Mouse (Mus musculus) midbrain, embryonic 12.5 days (tissue): ENCODE data around the gene Esrra. TPM values are rescaled to one million over a fixed set of nuclear protein-coding genes. Genes with fewer than 3 reads are reported as not detected.
"Not testable (repeated sequence)": the region's sequence is repeated elsewhere in the genome, so short reads cannot be mapped to it uniquely, and the experiment has no call there.

Source experiments
- ATAC-seq: fragments of 200-750 bp; cut with Nextera tagmentation; 2 replicates; pipeline ENCODE4 v1.8.0; 2017; ENCODE audit warnings: low read depth, moderate TSS enrichment, moderate library complexity; ENCODE audit not compliant: low FRiP score
- H3K27ac ChIP-seq: fragments of 300-500 bp; sonication (generic); replicated peaks from 2 replicates; pipeline ENCODE4 v1.5.1; 2016; ENCODE audit warnings: mild to moderate bottlenecking
- H3K27me3 ChIP-seq: fragments of 300-500 bp; sonication (generic); 2 replicates; pipeline ENCODE4 v1.6.1; 2016; ENCODE audit warnings: mild to moderate bottlenecking
- H3K36me3 ChIP-seq: fragments of 300-500 bp; sonication (generic); 2 replicates; pipeline ENCODE4 v1.6.1; 2016
- H3K4me1 ChIP-seq: fragments of 300-500 bp; sonication (generic); 2 replicates; pipeline ENCODE4 v1.6.1; 2016
- H3K4me2 ChIP-seq: fragments of 300-500 bp; sonication (generic); replicated peaks from 2 replicates; pipeline ENCODE4 v1.6.1; 2016; ENCODE audit warnings: mild to moderate bottlenecking, moderate library complexity
- H3K4me3 ChIP-seq: fragments of 300-500 bp; sonication (generic); 2 replicates; pipeline ENCODE4 v1.5.1; 2016; ENCODE audit warnings: mild to moderate bottlenecking
- H3K9ac ChIP-seq: fragments of 300-500 bp; sonication (generic); replicated peaks from 2 replicates; pipeline ENCODE4 v1.6.1; 2016; ENCODE audit warnings: mild to moderate bottlenecking, moderate library complexity
- H3K9me3 ChIP-seq: fragments of 300-500 bp; sonication (generic); 2 replicates; pipeline ENCODE4 v1.6.1; 2016; ENCODE audit warnings: mild to moderate bottlenecking
- WGBS: fragments of 180-500 bp; shearing (Covaris S2); methylation state at CpG from one replicate; pipeline ENCODE4 v1.1.7; 2016; 5-methylcytosine and 5-hydroxymethylcytosine counted together
- polyA plus RNA-seq: library from polyadenylated mRNA; unstranded; fragments of >200 nt; fragmentation: Nextera tagmentation; extraction: Ambion mirVana; gene quantifications from 2 replicates; pipeline ENCODE4 v1.2.1, GENCODE M21; 2016

The Esrra gene
- polyA plus RNA-seq, 1 experiment from 2014 or later = 13.9 TPM

DNA sequence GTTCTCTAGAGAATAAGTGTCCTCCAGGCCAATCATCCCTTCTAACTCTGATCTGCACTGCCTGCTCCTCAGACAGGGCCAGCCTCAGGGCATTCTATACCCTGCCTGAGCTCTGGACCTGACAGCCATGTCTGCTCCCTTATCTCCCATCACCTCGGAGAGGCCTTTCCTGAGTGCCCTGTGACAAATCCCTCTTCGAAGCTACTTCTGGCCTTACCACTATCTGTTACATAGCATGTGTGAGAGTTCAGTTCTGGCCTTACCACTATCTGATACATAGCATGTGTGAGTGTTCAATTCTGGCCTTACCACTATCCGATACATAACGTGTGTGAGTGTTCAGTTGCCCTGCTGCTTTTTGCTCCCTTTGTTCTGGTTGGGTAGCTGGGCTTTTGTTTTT lies 6.3 kb downstream of the Esrra start:
- no peak overlapping the region for H3K27ac ChIP-seq
- no peak overlapping the region for H3K4me3 ChIP-seq
- no peak for ATAC-seq
- H3K4me2 ChIP-seq = no peak overlapping the region
- no peak overlapping the region for H3K9ac ChIP-seq
- H3K4me1 ChIP-seq = peaks cover 19% of the 10 kb centered on the region
- no peaks in the 10 kb centered on the region for H3K9me3 ChIP-seq
- WGBS = 90% methylated on average over 4 of the region's 4 CpGs
- H3K27me3 ChIP-seq = no peaks in the 10 kb centered on the region
- peaks cover 34% of the 10 kb centered on the region for H3K36me3 ChIP-seq

DNA sequence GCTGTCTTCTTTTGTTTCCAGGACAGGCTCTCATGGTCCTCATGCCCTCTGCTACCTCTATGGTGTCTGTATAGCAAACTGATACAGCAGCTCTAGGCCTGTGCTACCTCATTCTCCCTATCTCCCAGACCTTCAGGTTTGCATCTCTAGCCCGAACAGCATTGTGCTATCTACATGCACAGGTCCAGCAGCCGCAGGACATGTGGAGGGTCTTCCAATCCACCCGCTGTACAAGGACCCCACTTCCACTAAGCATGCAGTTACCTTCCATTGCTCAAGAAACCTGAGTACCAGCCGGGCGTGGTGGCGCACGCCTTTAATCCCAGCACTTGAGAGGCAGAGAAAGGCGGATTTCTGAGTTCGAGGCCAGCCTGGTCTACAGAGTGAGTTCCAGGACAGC lies 7.1 kb downstream of the Esrra start:
- Histone ChIP-seq H3K9me3 (no peaks in the 10 kb centered on the region), H3K4me2 (no peak overlapping the region), H3K27ac (no peak overlapping the region), H3K27me3 (no peaks in the 10 kb centered on the region), H3K4me1 (peaks cover 12% of the 10 kb centered on the region), H3K9ac (no peak overlapping the region), H3K4me3 (no peak overlapping the region), H3K36me3 (peaks cover 34% of the 10 kb centered on the region)
- 88% methylated on average over 9 of the region's 9 CpGs for WGBS
- ATAC-seq = no peak

DNA sequence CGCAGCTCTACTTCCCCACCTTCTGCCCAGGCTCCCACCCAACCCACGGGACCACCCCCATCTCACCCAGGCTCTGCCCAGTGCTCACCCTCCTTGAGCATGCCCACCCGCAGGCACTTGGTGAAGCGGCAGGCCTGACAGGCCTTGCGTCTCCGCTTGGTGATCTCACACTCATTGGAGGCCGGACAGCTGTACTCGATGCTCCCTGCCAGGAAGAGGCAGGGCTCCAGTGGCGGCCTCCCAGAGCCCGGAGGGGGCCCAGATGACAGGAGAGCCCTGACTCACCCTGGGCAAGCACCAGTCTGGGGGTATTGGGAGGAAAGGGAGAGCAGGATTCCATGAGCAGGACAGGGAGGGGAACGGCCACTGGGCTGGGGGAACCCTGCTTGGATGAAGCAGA lies 7.6 kb downstream of the Esrra start:
- no peak overlapping the region for H3K4me2 ChIP-seq
- no peak for ATAC-seq
- H3K4me1 ChIP-seq = peaks cover 13% of the 10 kb centered on the region
- no peak overlapping the region for H3K4me3 ChIP-seq
- H3K36me3 ChIP-seq = peaks cover 34% of the 10 kb centered on the region
- H3K9me3 ChIP-seq = no peaks in the 10 kb centered on the region
- no peak overlapping the region for H3K27ac ChIP-seq
- no peaks in the 10 kb centered on the region for H3K27me3 ChIP-seq
- WGBS = 88% methylated on average over 11 of the region's 11 CpGs
- H3K9ac ChIP-seq = no peak overlapping the region

DNA sequence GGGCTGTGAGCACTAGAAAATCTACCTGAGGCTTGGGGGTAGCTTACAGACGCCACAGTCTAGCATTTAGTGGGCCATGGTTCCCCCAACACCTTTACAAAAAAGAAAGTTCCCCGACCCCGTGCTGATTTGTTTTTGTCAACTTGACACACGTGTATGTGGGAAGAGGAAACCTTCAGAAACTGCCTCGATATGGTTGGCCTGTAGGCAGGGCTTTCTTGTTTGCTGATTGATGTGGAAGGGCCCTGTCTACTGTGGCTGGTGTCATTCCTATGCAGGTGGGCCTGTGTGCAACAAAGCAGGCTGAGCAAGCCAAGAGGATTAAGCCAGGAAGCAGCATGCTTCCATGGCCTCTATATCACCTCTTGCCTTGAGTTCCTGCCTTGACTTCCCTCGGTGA lies 8.6 kb downstream of the Esrra start:
- Histone ChIP-seq H3K4me1 (peaks cover 23% of the 10 kb centered on the region), H3K27me3 (no peaks in the 10 kb centered on the region), H3K9ac (no peak overlapping the region), H3K9me3 (no peaks in the 10 kb centered on the region), H3K36me3 (peaks cover 34% of the 10 kb centered on the region), H3K4me2 (no peak overlapping the region), H3K4me3 (no peak overlapping the region), H3K27ac (no peak overlapping the region)
- no peak for ATAC-seq
- WGBS = 88% methylated on average over 6 of the region's 6 CpGs

DNA sequence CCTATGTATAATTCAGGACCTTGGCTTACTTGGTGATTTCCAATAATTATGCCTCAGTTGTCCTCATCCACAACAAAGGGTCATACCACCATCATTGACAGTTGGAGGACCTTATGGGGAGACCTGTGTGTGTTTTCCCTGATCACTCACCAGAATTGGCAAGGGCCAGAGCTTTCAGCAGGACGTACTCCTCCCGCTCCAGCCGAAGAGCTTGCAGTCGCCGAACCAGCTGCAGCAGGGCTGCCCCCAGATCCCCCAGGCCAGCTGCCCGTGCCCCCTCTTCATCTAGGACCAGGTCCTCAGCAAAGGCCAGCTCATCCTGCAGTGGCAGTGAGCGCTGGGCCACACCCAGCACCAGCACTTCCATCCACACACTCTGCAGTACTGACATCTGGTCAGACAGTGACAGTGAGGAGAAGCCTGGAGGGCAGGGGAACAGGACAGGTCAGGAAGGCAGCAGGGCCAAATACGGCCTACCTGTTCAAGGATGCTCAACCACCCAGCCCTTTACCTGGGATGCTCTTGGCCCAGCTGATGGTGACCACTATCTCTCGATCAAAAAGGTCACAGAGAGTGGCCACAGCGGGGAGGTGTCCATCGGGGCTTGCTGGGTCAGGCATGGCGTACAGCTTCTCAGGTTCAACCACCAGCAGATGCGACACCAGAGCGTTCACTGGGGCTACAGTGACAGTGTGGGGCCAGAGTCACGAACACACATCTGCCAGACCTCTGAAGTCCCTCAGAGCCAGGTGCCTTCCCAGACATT lies 9.2 kb downstream of the Esrra start:
- no peak overlapping the region for H3K9ac ChIP-seq
- 0 out of 2 replicates have a peak overlapping the region, but pooled peaks have one; percentile 0 for H3K4me3 ChIP-seq
- 94% methylated on average over 15 of the region's 15 CpGs for WGBS
- ATAC-seq = no peak
- no peaks in the 10 kb centered on the region for H3K9me3 ChIP-seq
- no peaks in the 10 kb centered on the region for H3K27me3 ChIP-seq
- H3K36me3 ChIP-seq = peaks cover 34% of the 10 kb centered on the region
- H3K4me2 ChIP-seq = no peak overlapping the region
- no peak overlapping the region for H3K27ac ChIP-seq
- H3K4me1 ChIP-seq = peaks cover 28% of the 10 kb centered on the region

DNA sequence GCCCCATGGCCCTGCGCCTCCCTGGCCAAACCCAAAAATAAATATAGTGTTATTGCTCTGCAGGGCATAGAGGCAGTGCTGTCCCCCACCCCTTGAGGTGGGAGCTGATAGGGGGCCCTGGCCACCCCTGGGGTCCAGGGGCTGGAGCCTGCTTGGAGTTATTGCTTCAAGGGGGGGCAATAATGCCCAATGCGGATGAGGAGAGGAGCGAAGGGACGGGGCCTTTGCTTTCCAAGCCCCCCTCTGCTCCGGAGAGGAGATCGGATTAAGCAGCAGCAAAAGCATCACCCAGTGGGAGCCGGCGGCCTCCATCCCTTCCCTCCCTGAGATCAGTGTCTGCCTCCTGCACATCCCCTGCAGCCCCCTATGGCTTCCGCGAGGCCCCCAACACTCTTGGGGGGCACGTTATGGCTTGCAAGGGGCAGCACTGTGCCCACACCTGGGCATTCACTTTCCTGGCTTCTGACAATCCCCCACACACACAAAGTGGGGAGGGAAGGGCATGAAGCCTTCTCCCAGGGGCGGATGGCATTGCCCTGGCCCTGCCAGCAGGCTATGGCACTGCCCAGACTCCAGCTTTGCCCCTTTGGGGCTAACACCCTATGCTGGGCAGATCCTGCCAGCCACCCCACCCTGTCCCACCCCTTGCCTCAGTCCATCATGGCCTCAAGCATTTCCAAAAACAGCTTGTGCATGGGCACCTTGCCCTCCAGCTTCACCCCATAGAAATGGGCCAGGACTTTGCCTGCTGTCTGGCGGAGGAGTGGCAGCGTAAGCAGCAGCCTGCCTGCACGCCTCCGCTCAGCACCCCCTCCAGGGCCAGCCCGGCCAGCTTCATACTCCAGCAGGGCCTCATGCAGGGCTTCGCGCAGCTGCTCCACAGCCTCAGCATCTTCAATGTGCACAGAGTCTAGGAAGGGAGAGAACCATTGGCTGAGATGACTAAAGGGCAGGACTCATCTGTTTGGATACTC lies 10.2 kb downstream of the Esrra start:
- Histone ChIP-seq H3K36me3 (peaks cover 42% of the 10 kb centered on the region), H3K4me2 (peak overlapping the region; percentile 88), H3K9ac (no peak overlapping the region; the same call in 1 of the 2 replicates), H3K4me3 (peak overlapping the region; percentile 60), H3K4me1 (peaks cover 28% of the 10 kb centered on the region), H3K27ac (no peak overlapping the region), H3K9me3 (no peaks in the 10 kb centered on the region), H3K27me3 (no peaks in the 10 kb centered on the region)
- WGBS = 82% methylated on average over 19 of the region's 19 CpGs
- no peak for ATAC-seq

DNA sequence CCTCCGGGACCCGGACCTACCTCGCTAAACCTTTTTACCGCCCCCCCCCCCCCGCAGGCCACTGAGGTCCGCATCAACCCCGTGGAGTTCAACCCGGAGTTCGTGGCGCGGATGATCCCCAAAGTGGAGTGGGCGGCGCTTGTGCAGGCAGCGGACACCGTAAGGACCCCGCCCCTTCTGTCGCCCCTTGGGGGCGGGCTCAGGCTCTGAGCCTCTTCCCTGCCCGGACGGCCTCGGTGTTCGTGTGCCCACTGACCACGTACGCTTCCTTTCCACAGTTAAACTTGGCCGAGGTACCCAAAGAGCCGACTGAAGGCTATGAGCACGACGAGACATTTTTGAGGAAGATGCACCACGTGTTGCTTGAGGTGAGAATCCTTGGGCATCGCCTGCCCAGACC lies 11.3 kb downstream of the Esrra start:
- not testable (repeated sequence) for H3K9me3 ChIP-seq, H3K27me3 ChIP-seq
- H3K9ac ChIP-seq = peak overlapping the region; percentile 79
- ATAC-seq = peak; percentile 39
- H3K4me3 ChIP-seq = peak overlapping the region; percentile 60
- WGBS = under 1% methylated on average over 30 of the region's 30 CpGs
- H3K4me1 ChIP-seq = peaks cover 28% of the 10 kb centered on the region
- H3K27ac ChIP-seq = peak overlapping the region; percentile 96
- peaks cover 52% of the 10 kb centered on the region for H3K36me3 ChIP-seq
- peak overlapping the region; percentile 88 for H3K4me2 ChIP-seq

DNA sequence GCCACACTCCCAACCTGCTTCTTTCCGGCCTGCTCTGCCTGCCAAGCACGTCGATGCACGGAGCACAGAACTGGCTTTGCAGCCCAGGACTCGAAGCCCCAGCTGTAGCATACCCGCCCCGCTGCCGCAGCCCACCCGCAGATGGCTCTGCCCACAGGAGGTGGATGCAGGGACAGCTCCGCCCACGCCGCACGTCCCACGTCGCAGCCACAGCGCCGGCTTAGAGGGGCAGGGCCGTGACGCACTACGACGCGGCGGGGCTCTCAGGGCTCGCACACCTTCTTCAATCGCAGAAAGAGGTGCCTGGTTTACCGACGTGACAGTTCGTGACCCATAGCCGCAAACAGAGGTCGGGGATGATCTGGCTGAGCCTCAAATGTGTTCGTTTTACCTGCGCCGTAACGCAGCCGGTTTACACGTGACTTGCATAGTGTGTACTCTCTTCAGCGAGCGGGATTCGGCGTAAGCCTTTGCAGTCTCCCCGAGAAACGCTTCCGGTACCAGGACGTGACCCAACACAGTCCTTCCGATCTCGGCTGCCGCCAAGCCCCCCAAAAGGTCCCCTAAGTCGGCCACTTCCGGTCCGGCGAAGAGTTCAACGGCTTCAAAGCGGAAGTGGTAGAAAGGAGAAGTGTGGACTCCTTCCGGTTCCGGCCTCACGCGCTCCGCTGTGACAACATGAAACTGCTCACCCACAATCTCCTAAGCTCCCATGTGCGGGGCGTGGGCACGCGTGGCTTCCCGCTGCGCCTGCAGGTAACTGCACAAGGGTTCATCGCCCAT lies 11.9 kb downstream of the Esrra start, which contains the start of the genes Trmt112 and Prdx5:
TSS of gene Trmt112 (plus strand) at position 192 of the 783 bp plus-strand sequence.
TSS of gene Prdx5 (minus strand) at position 600 of the 783 bp plus-strand sequence.
- ATAC-seq = peak; percentile 90
- Histone ChIP-seq H3K4me2 (peak within 1 kb of the TSS; percentile 88), H3K27ac (peak within 1 kb of the TSS; percentile 96), H3K27me3 (no peaks in the 10 kb centered on the region), H3K9me3 (no peaks in the 10 kb centered on the region), H3K4me3 (peak within 1 kb of the TSS; percentile 60), H3K9ac (peak within 1 kb of the TSS; percentile 79), H3K36me3 (peaks cover 57% of the 10 kb centered on the region), H3K4me1 (peaks cover 28% of the 10 kb centered on the region)
- WGBS = 0% methylated on average over 65 of the region's 65 CpGs

DNA sequence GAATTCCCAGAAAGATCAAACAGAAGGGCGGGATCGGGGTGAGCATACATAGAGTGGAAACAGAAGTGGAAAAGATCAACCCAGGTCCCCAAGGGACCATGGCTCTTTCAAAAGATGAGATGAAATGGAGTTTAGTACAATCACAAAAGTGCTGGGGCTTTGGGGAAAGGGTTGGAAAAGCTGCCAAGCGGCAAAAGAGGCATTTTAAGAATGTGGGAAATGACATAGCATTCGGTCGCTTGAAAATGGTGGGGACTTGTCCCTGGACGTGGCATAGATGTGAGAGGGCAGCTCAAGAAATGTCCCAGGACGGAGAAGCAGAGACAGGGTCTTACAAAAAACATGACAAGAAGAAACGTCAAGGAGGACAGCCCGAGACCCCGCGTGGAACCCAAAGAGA lies 12.6 kb downstream of the Esrra start:
- peaks cover 54% of the 10 kb centered on the region for H3K36me3 ChIP-seq

DNA sequence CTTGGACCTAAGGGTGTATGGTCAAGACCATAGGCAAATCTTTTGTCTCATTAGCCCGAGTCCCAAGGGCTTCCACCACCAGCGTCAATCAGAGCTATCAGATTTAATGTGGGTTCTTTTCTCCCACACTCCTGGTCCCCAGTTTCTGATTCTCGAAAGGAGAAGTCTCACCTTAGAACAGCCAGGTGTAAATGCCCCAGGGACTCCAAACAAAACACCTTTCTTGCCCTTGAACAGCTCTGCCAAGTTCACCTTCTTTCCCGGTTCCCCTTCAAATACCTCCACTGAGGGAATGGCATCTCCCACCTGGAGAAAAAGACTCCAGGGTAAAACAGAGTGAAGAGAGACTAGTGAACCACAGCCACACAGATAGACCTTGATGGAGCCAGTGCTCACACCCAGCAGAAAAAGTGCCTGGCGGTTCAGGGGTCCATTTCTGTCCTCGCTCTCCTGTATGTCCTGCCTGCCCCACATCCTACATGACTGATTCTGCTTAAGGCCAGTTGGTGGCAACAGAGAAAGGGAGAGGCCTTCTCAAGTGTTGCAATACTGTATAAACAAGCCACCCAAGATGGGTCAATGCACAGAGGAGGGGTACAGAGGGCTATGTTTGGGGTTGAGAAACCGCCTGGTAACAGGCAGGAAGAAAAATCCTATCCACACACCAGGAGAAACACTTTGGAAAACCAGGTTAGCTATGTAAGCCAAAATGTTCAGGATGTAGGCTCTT lies 13.6 kb downstream of the Esrra start:
- Histone ChIP-seq H3K9ac (peak overlapping the region; percentile 28; the same call in 1 of the 2 replicates), H3K4me2 (peak overlapping the region; percentile 88), H3K4me3 (peak overlapping the region; percentile 60), H3K9me3 (no peaks in the 10 kb centered on the region), H3K27ac (no peak overlapping the region), H3K4me1 (peaks cover 28% of the 10 kb centered on the region), H3K36me3 (peaks cover 43% of the 10 kb centered on the region), H3K27me3 (no peaks in the 10 kb centered on the region)
- 88% methylated on average over 7 of the region's 7 CpGs for WGBS
- ATAC-seq = no peak

More for the DNA sequence above, 12.6 kb downstream of the Esrra start:
- Histone ChIP-seq H3K27ac (peak overlapping the region; percentile 96), H3K4me1 (peaks cover 28% of the 10 kb centered on the region), H3K27me3 (no peaks in the 10 kb centered on the region), H3K9ac (peak overlapping the region; percentile 79), H3K4me2 (peak overlapping the region; percentile 88), H3K9me3 (no peaks in the 10 kb centered on the region), H3K4me3 (peak overlapping the region; percentile 60)
- ATAC-seq = no peak
- 13% methylated on average over 11 of the region's 11 CpGs for WGBS

DNA sequence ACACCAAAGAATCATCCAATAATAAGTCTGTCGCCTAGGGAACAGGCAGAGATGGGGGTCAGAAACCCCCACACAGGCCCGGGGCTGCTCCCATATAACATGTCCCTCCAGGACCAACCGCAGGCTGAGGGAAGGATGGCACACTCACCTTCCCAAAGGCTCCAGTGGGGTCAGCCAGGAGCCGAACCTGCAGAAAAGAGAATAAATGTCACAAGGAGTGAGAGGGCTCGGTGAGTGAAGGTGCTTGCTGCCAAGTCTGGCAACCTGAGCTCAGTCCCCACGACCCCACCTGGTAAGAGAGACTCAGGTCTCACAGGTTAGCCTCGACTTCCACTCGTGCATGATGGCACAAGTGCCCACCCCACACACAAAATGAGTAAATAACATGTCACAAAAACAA lies 14.5 kb downstream of the Esrra start:
- no peak for ATAC-seq
- H3K4me2 ChIP-seq = no peak overlapping the region
- peaks cover 28% of the 10 kb centered on the region for H3K4me1 ChIP-seq
- WGBS = 90% methylated on average over 8 of the region's 8 CpGs
- H3K4me3 ChIP-seq = no peak overlapping the region
- no peak overlapping the region for H3K27ac ChIP-seq
- no peaks in the 10 kb centered on the region for H3K27me3 ChIP-seq
- H3K9me3 ChIP-seq = no peaks in the 10 kb centered on the region
- H3K9ac ChIP-seq = no peak overlapping the region
- H3K36me3 ChIP-seq = peaks cover 35% of the 10 kb centered on the region
